ENCODE assay signal across 8 mouse cellular contexts in genomic region chrX:68313486-68313885, GRCm38 (mm10).
DNase-seq lines count a peak whose midpoint lies in the region; ATAC-seq and TF ChIP-seq lines count a peak whose summit lies in the region.
"Had no signal": no experiment of that assay in that cellular context is flagged by ENCODE, and none has a peak within 500 bp of the region (broad histone marks: within the 10 kb centered on the region; RNA-seq: fewer than 3 reads in every experiment).

No protein-coding gene starts in this region.

- H3K27ac ChIP-seq in layer of hippocampus, adult 2 months: peak overlapping the region; percentile 67; the same call in 1 of the 2 replicates
- H3K27ac ChIP-seq: limb, embryonic 15.5 days had no signal

- no peaks in the 10 kb centered on the region for H3K27me3 ChIP-seq in G1E (ENCODE audit: insufficient read depth, low read length)
- H3K27me3 ChIP-seq: limb, embryonic 15.5 days had no signal

- H3K9me3 ChIP-seq in G1E (replicated peaks): no peaks in the 10 kb centered on the region
- H3K9me3 ChIP-seq: limb, embryonic 15.5 days had no signal

- ATAC-seq in G1E (ENCODE audit: extremely low read depth, insufficient number of reproducible peaks, low FRiP score, poor library complexity, severe bottlenecking): peak; percentile 57

- no peaks in the 10 kb centered on the region for H3K4me1 ChIP-seq in G1E (ENCODE audit: insufficient read depth, low read depth, low read length)
- H3K4me1 ChIP-seq: limb, embryonic 15.5 days had no signal

- H3K36me3 ChIP-seq in G1E (replicated peaks): no peaks in the 10 kb centered on the region
- H3K36me3 ChIP-seq: limb, embryonic 15.5 days had no signal

- TF ChIP-seq CTCF in G1E (IDR thresholded peaks at IDR 0.05; ENCODE audit: low read depth, low read length): peak; percentile 35; the same call in 1 of the 2 replicates
- peak; percentile 95 for TF ChIP-seq CTCF in layer of hippocampus, adult 2 months (conservative IDR thresholded peaks at IDR 0.05)

- peak; percentile 1 for DNase-seq in G1E (ENCODE audit: low spot score)
- peak; percentile 89 for DNase-seq in brain, adult 2 months (ENCODE audit: low read depth, low spot score)
- peak; percentile 47 for DNase-seq in fibroblast of lung, adult 2 months (ENCODE audit: low read depth)
- peak; percentile 34 to 41 for DNase-seq in heart, postnatal 36 days
- DNase-seq in layer of hippocampus, adult 2 months (ENCODE audit: low spot score in 2 of 2): peak; percentile 67 to 80
- DNase-seq in lung, postnatal 14 days: peak; percentile 29
- peak; percentile 65 for DNase-seq in right cerebral cortex, adult 18-20 months

- intact Hi-C loops in heart, postnatal 36 days (cut with DNase I): loop anchor here (5.0 to 10.0 kb wide), 2 partner anchors 281 to 1656 kb away; no protein-coding TSS in a partner anchor

- no peak overlapping the region for H3K4me3 ChIP-seq in G1E (ENCODE audit: low read depth, low read length)
- no peak overlapping the region for H3K4me3 ChIP-seq in layer of hippocampus, adult 2 months
- H3K4me3 ChIP-seq: limb, embryonic 15.5 days had no signal

Comparison
In these comparisons a context has a peak if more than half of its experiments do, and no peak if none do; other contexts are left out.
1. DNase-seq: peak in every context shown above with its lines; median percentile 89 in brain, adult 2 months; 74 in layer of hippocampus, adult 2 months; 65 in right cerebral cortex, adult 18-20 months; 47 in fibroblast of lung, adult 2 months; 38 in heart, postnatal 36 days; 29 in lung, postnatal 14 days; 1 in G1E.